Mouse (Mus musculus): ENCODE results near the gene Iars. TPM values are rescaled to one million over a fixed set of nuclear protein-coding genes. Genes with fewer than 3 reads are reported as not detected.

Gene Iars
- total RNA-seq (2015) (29.0 and 31.8 TPM in 2 replicates), total RNA-seq (2017) (31.5 and 33.1 TPM in 2 replicates)

DNA sequence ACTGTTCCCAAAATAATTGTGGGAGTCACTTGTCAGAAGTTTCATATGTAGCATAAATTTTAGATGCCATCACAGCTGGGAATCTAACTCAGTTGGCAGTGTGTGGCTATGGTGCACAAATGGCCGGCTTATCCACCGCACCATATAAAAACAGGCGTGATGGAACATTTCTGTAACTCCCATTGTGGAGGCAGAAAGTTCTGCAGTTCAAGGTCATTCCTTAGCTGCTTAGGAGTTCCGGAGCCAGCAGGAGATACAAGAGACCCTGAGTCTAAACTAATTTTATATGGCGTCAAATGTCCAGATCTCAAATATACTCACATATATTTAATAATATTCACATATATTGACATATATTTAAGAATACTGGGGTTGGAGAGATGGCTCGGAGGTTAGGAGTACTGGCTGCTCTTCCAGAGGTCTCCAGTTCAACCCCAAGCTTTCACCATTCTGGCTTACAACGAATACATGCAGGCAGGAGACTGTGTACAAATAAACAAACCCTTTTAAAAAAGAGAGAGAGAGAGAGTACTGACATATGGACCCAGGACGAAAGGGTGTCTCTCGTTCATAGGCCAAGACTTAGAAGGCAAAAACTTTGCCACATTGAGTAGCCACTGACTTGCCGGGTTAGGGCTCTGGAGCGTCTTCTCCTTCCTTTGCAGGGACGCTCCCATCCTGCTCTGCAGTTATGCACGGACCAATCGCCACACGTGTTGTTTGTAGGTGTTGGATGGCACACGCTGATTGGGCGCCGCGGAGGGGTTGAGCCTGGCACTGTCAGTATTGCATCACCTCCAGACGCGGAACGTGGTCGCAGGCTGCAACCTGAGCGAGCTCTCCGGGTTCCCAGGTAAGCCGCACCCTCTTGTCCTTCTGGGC is at the start of gene Iars:
Iars (plus strand) TSS at position 750 of the 882 bp plus-strand sequence.
- ATAC-seq (ENCODE audit: poor library complexity, severe bottlenecking) = peak; percentile 99

- no peak for ATAC-seq (ENCODE audit: poor library complexity, severe bottlenecking)
Observed at GRCm38 (mm10) chr13:49639965-49640364, 41.9 kb upstream of the Iars start.

DNA sequence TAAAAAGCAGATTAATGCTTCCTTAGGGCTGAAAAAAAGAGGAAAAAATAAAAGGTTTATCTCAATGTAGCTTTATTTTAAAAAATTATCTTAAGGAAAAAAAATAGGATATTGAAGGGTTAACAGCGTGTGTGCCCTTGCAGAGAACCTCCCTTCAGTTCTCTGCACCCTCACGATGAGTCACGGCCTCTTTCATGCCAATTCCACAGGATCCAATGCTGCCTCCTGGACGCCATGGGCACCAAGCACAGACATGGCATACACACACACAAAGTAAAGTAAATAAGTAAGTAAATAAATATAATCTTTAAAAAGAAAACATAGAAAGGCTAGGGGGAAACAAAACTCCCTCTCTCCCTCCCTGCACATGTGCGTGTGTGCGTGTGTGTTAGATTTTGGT is 39.2 kb upstream of the Iars start:
- ATAC-seq (ENCODE audit: poor library complexity, severe bottlenecking) = no peak

DNA sequence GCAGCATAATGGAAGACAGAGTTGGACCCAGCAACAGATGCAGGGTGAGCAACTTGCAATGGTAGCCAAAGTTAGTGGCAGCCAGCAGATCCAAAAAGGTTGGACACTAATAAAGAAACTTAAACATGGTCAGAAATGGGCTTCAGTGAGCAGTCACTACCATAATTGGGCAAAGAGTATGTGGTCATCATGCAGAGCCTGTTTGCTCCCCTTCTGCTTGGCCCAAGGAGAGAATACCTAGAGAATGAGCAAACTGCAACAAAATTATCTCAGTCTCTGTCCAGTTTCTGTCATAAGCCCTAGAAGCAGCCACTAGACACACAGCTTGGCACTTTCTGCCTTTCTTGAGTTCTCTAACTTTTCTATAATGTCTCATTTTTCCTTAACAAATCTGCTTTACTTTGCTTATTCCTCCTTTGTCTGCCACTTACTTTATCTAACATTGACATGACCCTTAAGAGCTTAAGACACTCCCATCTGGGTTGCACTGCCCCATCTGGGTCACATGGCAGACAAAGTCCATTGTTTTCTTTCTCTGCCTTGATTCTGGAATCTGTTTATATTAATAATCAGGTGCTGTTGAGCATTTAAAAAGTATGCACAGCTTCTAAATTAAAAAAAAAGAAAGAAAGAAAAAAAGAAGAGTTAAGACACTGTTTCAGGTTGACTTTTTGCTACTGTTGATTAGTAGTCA is 38.1 kb upstream of the Iars start:
- ATAC-seq (ENCODE audit: poor library complexity, severe bottlenecking) = no peak

DNA sequence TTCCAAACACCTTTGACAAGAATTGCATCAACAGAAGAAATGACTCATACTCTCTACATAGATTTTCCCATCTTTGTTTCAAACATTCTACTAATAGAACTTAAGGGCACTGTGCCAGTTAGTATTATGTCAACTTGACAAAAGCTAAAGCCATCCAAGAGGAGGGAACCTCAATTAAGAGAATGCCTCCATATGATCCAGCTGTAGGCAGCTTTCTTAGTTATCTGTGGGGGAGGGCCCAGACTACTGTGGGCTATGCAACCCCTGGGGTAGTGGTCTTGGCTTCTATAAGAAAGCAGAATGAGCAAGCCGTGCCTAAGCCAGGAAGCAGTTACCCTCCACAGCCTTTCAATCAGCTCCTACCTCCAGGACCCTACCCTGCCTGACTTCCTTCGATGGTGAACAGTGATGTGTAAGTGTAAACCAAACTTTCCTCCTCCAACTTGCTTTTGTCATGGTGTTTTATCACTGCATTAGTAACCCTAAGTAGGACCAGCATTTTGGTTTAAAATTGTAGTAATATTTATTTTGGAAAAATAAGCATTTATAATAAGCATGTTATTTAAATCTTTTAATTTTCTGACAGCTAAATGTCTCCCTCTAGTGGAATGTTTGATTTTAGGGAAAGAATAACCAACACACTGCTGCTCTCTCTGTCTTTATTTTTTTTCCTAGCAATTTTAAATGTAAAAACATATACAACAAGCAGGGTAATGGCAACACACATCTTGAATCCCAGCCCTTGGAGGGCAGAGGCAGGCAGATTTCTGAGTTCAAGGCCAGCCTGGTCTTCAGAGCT is 37.0 kb upstream of the Iars start:
- no peak for ATAC-seq (ENCODE audit: poor library complexity, severe bottlenecking)

DNA sequence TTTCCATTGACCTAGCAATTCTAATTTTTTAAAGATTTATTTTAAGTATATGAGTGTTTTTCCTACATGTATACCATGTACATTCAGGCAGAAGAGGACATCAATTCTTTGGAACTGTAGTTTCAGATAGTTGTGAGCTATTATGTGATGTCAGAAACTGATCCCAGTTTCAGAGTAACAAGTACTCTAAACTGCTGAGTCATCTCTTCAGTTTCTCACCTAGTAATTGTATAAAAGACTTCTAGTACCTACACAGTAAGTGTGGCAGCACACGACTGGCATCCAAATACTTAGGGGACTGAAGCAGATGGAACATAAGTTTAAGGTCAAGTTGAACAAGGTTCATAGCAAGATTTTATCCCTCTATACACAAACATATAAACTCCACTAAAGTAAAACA is 35.9 kb upstream of the Iars start:
- no peak for ATAC-seq (ENCODE audit: poor library complexity, severe bottlenecking)

- ATAC-seq (ENCODE audit: poor library complexity, severe bottlenecking) = no peak
Observed at GRCm38 (mm10) chr13:49651136-49651535, 30.8 kb upstream of the Iars start.

DNA sequence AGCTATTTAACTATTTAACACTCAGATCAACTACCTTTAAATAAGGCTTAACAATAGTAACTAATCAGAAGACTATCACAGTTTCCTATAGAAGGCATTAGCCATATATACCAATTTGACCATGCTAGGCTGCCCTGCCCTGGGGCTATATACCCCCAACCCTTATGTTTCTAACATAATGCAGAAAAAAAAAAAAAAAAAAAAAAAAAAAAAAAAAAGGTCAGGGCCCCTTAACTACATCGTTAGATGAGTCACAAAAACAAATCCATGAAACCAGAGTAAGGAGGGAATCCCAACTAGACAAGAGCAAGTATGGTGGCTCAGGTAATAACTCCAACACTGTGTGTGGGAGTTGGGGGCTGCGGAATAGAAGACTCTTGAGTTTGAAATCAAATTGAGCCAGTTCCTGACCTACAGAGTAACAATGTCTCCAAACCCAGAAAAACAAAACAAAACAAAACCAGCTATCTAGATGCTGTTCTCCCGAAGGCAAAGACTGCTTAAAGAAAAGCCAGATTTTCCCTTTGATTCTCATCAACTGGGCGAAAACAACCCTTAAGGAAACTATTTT is 30.0 kb upstream of the Iars start:
- no peak for ATAC-seq (ENCODE audit: poor library complexity, severe bottlenecking)

DNA sequence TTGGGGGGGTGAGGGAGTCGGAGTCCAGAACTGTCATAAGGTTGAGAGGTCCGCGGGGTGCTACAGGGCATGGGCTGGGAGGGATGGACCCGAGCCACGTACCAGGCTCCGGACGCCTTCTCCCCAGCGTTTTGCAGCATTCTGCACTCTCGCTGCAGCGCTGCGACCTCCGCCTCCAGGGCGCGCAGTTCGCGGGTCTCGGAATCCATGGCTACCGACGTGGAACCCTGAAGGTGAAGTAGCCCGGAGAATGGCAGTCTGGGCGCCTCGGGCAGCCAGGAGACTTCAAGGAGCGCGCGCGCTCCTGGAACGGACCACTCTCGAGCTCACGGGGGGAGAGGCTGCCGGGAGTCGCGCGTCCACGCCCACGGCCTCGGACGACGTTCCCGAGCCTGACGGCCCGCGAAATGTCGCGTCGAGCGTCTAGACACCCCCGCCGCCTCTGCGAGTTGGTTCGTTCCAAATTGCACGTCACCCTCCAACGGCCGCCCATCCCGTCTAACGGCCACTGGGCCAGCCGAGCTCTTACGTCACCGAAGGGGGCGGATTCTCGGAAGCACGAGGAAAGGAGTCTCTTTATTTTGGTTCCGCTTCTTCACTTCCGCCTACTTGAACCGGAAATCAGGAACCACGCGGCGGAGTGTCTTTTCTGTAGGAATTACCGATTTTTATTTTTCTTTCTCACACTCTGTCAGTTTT is 29.3 kb upstream of the Iars start, which contains the start of the genes Cenpp and Nol8:
Cenpp (minus strand) TSS at position 305 of the 699 bp plus-strand sequence.
Nol8 (plus strand) TSS at position 598 of the 699 bp plus-strand sequence.
- peak; percentile 97 for ATAC-seq (ENCODE audit: poor library complexity, severe bottlenecking)

- peak; percentile 37 for ATAC-seq (ENCODE audit: poor library complexity, severe bottlenecking)
Observed at GRCm38 (mm10) chr13:49653180-49653541, 28.7 kb upstream of the Iars start.

GRCm38 (mm10) chr13:49677793-49678192 is 4.1 kb upstream of the Iars start:
- ATAC-seq (ENCODE audit: poor library complexity, severe bottlenecking) = no peak

DNA sequence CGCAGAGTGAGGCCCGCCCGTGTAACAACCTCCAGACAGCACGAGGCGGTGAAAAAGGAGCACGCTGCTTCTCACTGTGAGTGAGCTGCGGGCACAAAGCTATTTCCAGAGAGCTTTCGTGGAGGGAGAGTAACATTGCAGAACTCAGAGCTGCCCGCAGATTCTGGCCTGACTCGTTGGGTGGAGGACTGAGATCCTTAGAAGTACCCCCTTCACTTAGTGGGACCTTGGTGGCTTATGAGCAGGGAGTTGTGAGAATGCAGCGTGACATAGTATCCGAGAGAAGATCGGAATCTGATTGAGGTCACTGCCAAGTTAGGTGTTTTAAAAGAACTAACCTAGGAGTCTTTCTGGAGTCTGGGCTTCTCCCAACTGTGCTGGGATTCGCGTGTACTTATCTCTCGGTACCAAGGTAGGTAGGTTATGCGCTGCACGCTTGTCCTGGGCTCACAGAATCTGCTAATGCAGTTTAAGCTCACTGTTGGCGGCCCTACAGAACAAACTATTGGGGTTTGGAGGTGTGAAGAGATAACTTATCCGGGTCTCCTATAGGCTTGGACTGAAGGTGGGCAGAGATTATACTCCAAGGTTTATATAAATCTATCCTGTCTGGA is 440 bp downstream of the Iars start:
- ATAC-seq (ENCODE audit: poor library complexity, severe bottlenecking) = no peak; the same call in 1 of the 2 replicates

DNA sequence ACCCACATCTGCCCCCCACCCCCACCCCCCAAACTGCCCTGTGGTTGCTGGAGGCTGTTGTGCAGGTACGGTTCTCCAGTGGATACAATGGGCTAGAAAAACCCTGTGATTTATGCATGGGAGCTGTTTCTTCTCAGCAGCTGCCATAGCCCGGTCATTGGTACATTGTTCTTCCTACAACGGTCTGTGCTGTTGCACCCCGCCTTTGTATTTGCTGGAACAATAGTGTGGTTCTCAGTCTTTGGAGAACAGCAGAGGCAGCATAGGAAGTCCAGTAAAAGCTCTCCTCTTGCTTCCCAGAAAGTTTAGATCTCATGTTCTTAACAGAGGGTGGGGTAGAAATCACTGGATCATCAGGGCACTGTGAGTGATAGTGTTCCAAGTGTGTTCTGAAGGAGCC is 2.4 kb downstream of the Iars start:
- no peak for ATAC-seq (ENCODE audit: poor library complexity, severe bottlenecking)

- no peak for ATAC-seq (ENCODE audit: poor library complexity, severe bottlenecking)
Observed at GRCm38 (mm10) chr13:49691056-49691455, 9.2 kb downstream of the Iars start.

GRCm38 (mm10) chr13:49703216-49703779 is 21.4 kb downstream of the Iars start:
- ATAC-seq (ENCODE audit: poor library complexity, severe bottlenecking) = no peak

DNA sequence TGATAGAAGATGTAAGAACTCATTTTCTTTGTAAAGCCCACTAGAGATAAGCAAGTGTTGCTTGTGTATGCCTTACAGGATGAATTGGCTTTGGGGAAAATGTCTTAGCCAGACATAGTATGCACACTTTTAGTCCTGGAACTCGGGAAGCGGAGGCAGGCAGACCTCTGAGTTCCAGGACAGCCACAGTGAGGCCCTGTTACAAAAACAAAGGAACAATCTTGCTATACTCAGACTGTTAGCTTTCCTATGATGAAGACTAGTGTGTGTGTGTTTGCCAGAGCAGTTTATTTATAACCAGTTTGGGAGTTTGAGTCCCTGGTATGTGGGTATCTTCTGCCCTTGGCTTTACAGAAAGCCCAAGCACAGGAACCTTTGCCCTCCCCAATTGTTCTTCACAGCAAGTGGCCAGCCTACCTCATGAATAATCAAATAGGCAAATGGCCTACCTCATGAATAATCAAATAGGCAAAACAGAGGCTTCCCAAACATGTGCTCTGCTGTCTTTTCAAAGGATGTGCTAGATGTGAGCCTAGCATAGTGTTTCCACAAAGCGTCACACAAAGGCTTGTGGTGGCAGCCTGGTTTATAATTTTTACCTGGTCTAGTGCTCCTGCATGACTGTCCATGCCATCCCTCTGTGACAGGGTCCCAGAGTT is 24.3 kb downstream of the Iars start:
- ATAC-seq (ENCODE audit: poor library complexity, severe bottlenecking) = no peak

DNA sequence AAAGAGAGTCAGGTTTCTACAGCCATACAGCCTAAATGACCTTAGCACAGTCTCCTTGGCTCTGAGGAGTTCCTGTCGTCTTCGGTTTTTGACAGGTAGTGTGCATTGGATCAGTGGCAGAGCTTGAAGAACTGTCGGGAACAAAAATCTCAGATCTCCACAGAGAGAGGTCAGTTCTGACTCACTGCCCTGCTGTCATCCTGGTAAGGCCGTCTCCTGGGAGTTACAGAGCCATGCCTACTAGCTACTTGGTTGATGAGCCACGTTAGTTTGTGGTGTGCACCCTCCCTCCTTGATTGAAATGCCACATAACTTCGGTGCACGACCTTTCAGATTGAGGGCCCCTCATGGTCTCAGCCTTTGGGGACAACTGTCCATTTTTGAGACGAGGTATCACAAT is 26.4 kb downstream of the Iars start:
- no peak for ATAC-seq (ENCODE audit: poor library complexity, severe bottlenecking)

DNA sequence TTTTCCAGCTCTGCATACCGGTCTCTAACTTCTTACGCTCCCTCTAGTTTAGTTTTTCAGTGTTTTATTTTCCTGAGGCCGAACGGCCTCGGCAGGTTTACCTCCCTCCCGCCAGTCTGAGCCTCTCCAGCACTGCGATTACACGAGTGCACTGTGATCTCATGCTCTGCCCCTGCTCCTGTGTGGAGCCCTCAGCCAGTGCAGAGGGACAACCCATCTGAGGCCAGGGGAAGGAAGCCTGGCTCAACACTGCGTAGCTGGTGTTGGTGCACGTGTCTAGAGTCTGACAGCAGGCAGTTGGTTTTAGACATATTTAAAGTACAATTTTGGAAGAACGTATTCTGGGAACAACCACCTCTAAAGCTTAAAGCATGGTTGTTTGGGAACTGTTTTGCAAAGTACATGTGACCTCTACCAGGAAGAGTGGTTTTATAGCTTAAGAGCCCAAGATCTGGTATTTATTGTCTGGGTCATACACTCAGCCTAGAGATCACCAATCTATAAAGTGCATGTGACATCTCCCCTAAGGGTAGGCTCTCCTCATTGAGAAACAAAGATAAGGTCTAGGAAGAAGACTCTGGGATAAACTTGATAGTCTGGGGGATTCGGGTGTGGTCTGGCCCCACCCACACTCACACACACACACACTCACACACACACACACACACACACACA is 30.3 kb downstream of the Iars start:
- no peak for ATAC-seq (ENCODE audit: poor library complexity, severe bottlenecking)

All from megakaryocyte, adult 5-6 weeks (primary cell).